Mouse (Mus musculus): Measurements from ENCODE around the gene Ankrd11. TPM values are rescaled to one million over a fixed set of nuclear protein-coding genes. Genes with fewer than 3 reads are reported as not detected.
A peak's percentile ranks its signal among the peaks of the same experiment; 100 is the strongest.

Gene Ankrd11
- polyA plus RNA-seq, 1 experiment = 56.4 TPM

DNA sequence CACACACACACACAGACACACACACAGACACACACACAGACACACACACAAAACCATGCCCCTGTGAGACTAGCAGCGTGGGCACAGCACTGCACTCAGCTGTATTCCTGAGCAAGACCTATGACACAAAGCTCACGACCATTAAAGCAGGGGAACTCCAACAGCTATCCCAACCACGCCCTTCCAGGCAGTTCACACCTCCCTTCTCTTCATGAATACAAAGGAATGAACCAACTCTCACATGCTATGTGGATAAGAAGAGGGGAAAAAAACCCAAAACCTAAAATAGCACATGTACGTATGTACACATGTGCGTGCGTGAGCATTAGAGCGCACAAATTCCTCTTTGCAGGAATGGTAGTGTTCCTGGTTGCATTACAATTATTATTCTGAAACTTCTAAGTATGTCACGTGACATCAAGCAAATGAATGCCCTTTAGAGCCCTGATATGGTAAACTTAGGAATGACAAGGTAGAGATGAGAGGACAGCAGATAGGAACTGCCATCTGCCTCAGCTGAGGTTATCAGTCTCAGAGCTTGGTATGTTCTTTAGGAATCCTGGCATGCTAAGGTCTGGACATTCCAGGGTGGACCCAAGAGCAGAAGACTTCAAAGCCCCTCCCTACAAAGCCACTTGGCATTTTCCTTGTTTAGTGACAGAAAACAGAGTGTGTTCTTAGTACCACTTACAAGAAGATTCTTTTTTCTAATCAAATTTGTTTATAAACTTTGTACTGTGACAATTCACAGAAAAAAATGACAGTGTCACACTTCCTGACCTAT is 115.9 kb downstream of the Ankrd11 start:
- no peak overlapping the region for H3K4me2 ChIP-seq (ENCODE audit: low read depth)

DNA sequence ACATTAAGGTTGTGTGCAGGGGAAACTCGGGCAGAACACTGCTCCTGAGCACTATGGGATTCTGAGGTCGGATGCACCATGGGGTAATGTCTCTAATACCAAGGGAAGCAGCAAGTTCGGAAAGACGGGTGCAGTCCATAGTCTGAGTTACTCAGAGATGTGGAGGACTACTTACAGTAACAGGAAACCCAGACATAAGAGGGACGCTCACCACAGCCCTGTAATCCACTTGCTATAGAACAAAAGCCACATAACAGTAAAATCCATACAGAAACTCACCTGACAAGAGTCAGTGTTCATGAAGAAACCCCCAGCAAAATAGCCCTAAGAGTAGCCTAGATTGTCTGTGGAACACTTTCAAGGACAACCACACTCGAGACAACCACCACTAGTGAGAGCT is 118.0 kb downstream of the Ankrd11 start:
- H3K4me3 ChIP-seq = no peak overlapping the region
- peak overlapping the region; percentile 67 for H3K4me2 ChIP-seq (ENCODE audit: low read depth)
- H3K79me2 ChIP-seq (ENCODE audit: control insufficient read depth, insufficient read depth) = peaks cover 100% of the 10 kb centered on the region
- TF ChIP-seq MYOG (IDR thresholded peaks at IDR 0.05; ENCODE audit: control insufficient read depth in 1 of 3, insufficient read depth in 1 of 3, insufficient read length in 2 of 3, low read depth in 2 of 3) (no peak), USF1 (IDR thresholded peaks at IDR 0.05; ENCODE audit: low read depth) (no peak), MAX (IDR thresholded peaks at IDR 0.05; ENCODE audit: low read depth) (no peak), E2F4 (IDR thresholded peaks at IDR 0.05; ENCODE audit: insufficient read depth) (no peak), TCF12 (IDR thresholded peaks at IDR 0.05; ENCODE audit: insufficient read depth, poor library complexity, severe bottlenecking) (no peak), TCF3 (IDR thresholded peaks at IDR 0.05; ENCODE audit: insufficient read length, low read depth) (no peak), REST (IDR thresholded peaks at IDR 0.05; ENCODE audit: insufficient read depth, insufficient read length) (no peak), CEBPB (IDR thresholded peaks at IDR 0.05; ENCODE audit: insufficient read depth, poor library complexity, severe bottlenecking) (no peak), SRF (IDR thresholded peaks at IDR 0.05; ENCODE audit: control insufficient read depth, insufficient read length, low read depth) (no peak), MYOD1 (IDR thresholded peaks at IDR 0.05; ENCODE audit: control insufficient read depth in 1 of 3, insufficient read length in 2 of 3, low read depth in 2 of 3) (no peak), POLR2AphosphoS2 (IDR thresholded peaks at IDR 0.05; ENCODE audit: insufficient read length, low read depth) (no peak), POLR2A (IDR thresholded peaks at IDR 0.05; ENCODE audit: insufficient read length, low read depth) (no peak)
- H3K36me3 ChIP-seq (ENCODE audit: control insufficient read depth, insufficient read depth) = no peaks in the 10 kb centered on the region
- no peak overlapping the region for H3ac ChIP-seq (ENCODE audit: control insufficient read depth, insufficient read length)
- H3K27me3 ChIP-seq (ENCODE audit: control insufficient read depth, insufficient read depth, insufficient read length) = no peaks in the 10 kb centered on the region

More for the DNA sequence above, 115.9 kb downstream of the Ankrd11 start:
- TF ChIP-seq E2F4 (IDR thresholded peaks at IDR 0.05; ENCODE audit: insufficient read depth) (no peak), POLR2AphosphoS2 (IDR thresholded peaks at IDR 0.05; ENCODE audit: insufficient read length, low read depth) (peak; percentile 38), USF1 (IDR thresholded peaks at IDR 0.05; ENCODE audit: low read depth) (no peak)
- Histone ChIP-seq H3K27me3 (ENCODE audit: control insufficient read depth, insufficient read depth, insufficient read length) (no peaks in the 10 kb centered on the region), H3ac (ENCODE audit: control insufficient read depth, insufficient read length) (no peak overlapping the region), H3K79me2 (ENCODE audit: control insufficient read depth, insufficient read depth) (peaks cover 100% of the 10 kb centered on the region), H3K36me3 (ENCODE audit: control insufficient read depth, insufficient read depth) (no peaks in the 10 kb centered on the region), H3K4me3 (no peak overlapping the region)

DNA sequence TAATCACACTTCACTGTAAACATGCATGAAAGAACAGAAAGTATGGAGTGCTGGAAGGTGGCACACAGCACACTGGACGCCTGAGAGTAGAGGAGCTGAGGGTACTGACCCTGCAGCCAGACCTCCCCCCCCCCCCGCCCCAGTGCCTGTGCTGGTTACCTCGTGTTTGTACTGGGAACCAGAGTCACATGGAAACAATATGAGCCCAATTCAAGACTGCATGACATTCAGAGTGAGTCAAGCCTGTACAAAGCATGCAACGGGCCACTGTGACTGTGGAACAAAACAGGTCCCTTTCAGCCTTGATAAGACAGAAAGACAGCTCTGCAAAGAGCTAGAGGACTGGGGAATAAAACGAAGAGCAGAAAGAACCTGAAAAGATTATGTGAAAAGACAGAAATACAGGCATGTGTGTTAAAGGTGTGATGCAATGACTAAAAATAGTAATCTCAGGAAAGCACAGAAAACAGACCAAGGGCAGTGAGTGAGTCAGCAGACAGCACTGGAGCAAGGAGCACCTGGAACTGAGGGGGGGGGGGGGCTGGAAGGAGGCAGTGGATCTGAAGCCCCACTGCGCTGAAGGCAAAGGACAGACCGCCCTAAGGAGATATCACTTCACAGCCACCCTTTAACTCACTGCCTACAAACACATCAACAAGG is 118.5 kb downstream of the Ankrd11 start:
- no peaks in the 10 kb centered on the region for H3K36me3 ChIP-seq (ENCODE audit: control insufficient read depth, insufficient read depth)
- peaks cover 100% of the 10 kb centered on the region for H3K79me2 ChIP-seq (ENCODE audit: control insufficient read depth, insufficient read depth)
- TF ChIP-seq E2F4 (IDR thresholded peaks at IDR 0.05; ENCODE audit: insufficient read depth) (no peak), POLR2AphosphoS2 (IDR thresholded peaks at IDR 0.05; ENCODE audit: insufficient read length, low read depth) (no peak), MYOG (IDR thresholded peaks at IDR 0.05; ENCODE audit: control insufficient read depth in 1 of 3, insufficient read depth in 1 of 3, insufficient read length in 2 of 3, low read depth in 2 of 3) (no peak), CEBPB (IDR thresholded peaks at IDR 0.05; ENCODE audit: insufficient read depth, poor library complexity, severe bottlenecking) (no peak), REST (IDR thresholded peaks at IDR 0.05; ENCODE audit: insufficient read depth, insufficient read length) (no peak), USF1 (IDR thresholded peaks at IDR 0.05; ENCODE audit: low read depth) (no peak), TCF12 (IDR thresholded peaks at IDR 0.05; ENCODE audit: insufficient read depth, poor library complexity, severe bottlenecking) (no peak), SRF (IDR thresholded peaks at IDR 0.05; ENCODE audit: control insufficient read depth, insufficient read length, low read depth) (no peak), POLR2A (IDR thresholded peaks at IDR 0.05; ENCODE audit: insufficient read length, low read depth) (no peak), TCF3 (IDR thresholded peaks at IDR 0.05; ENCODE audit: insufficient read length, low read depth) (no peak), MYOD1 (IDR thresholded peaks at IDR 0.05; ENCODE audit: control insufficient read depth in 1 of 3, insufficient read length in 2 of 3, low read depth in 2 of 3) (no peak), MAX (IDR thresholded peaks at IDR 0.05; ENCODE audit: low read depth) (no peak)
- no peak overlapping the region for H3K4me3 ChIP-seq
- H3ac ChIP-seq (ENCODE audit: control insufficient read depth, insufficient read length) = no peak overlapping the region
- H3K4me2 ChIP-seq (ENCODE audit: low read depth) = peak overlapping the region; percentile 67
- H3K27me3 ChIP-seq (ENCODE audit: control insufficient read depth, insufficient read depth, insufficient read length) = no peaks in the 10 kb centered on the region

DNA sequence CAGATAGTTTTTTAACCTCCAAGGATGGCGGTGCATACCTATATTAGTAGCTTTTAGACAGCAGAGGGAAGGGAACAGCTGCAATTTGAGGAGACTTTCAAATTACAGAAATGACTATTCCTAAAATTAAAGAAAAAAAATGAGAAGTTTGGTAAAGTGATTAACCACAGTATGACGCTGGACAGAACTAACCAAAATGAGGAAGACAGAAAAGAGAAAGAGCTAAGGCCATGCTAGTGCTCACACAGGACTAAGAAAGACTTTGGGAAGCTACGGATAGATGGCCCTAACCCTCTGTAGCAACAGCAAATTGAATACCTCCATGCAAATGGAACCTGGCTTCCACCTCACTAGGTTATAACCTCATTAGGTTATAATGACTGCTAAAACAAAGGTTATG is 119.1 kb downstream of the Ankrd11 start:
- H3K4me2 ChIP-seq (ENCODE audit: low read depth) = peak overlapping the region; percentile 67
- no peak for TF ChIP-seq REST (IDR thresholded peaks at IDR 0.05; ENCODE audit: insufficient read depth, insufficient read length)
- TF ChIP-seq USF1 (IDR thresholded peaks at IDR 0.05; ENCODE audit: low read depth) = no peak
- TF ChIP-seq POLR2AphosphoS2 (IDR thresholded peaks at IDR 0.05; ENCODE audit: insufficient read length, low read depth) = no peak
- no peaks in the 10 kb centered on the region for H3K36me3 ChIP-seq (ENCODE audit: control insufficient read depth, insufficient read depth)
- peaks cover 100% of the 10 kb centered on the region for H3K79me2 ChIP-seq (ENCODE audit: control insufficient read depth, insufficient read depth)
- no peak overlapping the region for H3K4me3 ChIP-seq
- H3ac ChIP-seq (ENCODE audit: control insufficient read depth, insufficient read length) = no peak overlapping the region
- H3K27me3 ChIP-seq (ENCODE audit: control insufficient read depth, insufficient read depth, insufficient read length) = no peaks in the 10 kb centered on the region

DNA sequence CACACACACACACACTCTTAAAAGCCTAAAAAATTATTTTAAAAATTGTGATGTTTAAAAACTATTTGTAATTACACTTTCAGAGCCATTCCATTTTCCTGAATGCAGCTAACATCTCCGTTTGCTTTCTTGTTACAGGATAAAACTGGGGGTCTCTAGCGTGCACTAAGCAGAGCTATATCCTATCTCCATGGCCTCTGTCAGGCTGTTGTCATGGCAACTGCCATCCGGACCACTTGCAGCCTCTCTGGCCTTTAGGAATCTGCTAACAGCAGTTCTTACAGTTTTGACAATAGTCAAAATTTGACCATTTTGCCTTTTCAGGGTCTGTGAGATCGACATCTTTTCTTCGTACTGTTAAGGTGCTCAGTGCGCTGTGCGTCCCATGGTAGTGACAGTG is 121.2 kb downstream of the Ankrd11 start:
- Histone ChIP-seq H3K27me3 (ENCODE audit: control insufficient read depth, insufficient read depth, insufficient read length) (no peaks in the 10 kb centered on the region), H3K4me2 (ENCODE audit: low read depth) (no peak overlapping the region), H3ac (ENCODE audit: control insufficient read depth, insufficient read length) (no peak overlapping the region), H3K79me2 (ENCODE audit: control insufficient read depth, insufficient read depth) (peaks cover 99% of the 10 kb centered on the region), H3K36me3 (ENCODE audit: control insufficient read depth, insufficient read depth) (no peaks in the 10 kb centered on the region), H3K4me3 (no peak overlapping the region)
- TF ChIP-seq POLR2A (IDR thresholded peaks at IDR 0.05; ENCODE audit: insufficient read length, low read depth) (no peak), POLR2AphosphoS2 (IDR thresholded peaks at IDR 0.05; ENCODE audit: insufficient read length, low read depth) (no peak), REST (IDR thresholded peaks at IDR 0.05; ENCODE audit: insufficient read depth, insufficient read length) (no peak), USF1 (IDR thresholded peaks at IDR 0.05; ENCODE audit: low read depth) (no peak), MAX (IDR thresholded peaks at IDR 0.05; ENCODE audit: low read depth) (no peak), TCF3 (IDR thresholded peaks at IDR 0.05; ENCODE audit: insufficient read length, low read depth) (no peak), SRF (IDR thresholded peaks at IDR 0.05; ENCODE audit: control insufficient read depth, insufficient read length, low read depth) (no peak), MYOG (IDR thresholded peaks at IDR 0.05; ENCODE audit: control insufficient read depth in 1 of 3, insufficient read depth in 1 of 3, insufficient read length in 2 of 3, low read depth in 2 of 3) (no peak), E2F4 (IDR thresholded peaks at IDR 0.05; ENCODE audit: insufficient read depth) (no peak), TCF12 (IDR thresholded peaks at IDR 0.05; ENCODE audit: insufficient read depth, poor library complexity, severe bottlenecking) (no peak), MYOD1 (IDR thresholded peaks at IDR 0.05; ENCODE audit: control insufficient read depth in 1 of 3, insufficient read length in 2 of 3, low read depth in 2 of 3) (no peak), CEBPB (IDR thresholded peaks at IDR 0.05; ENCODE audit: insufficient read depth, poor library complexity, severe bottlenecking) (no peak)

Measured in myocyte (in vitro differentiated cells).